Mouse (Mus musculus) lung, postnatal 0 days (tissue): ENCODE results near the gene Ptprs. TPM values are rescaled to one million over a fixed set of nuclear protein-coding genes. Genes with fewer than 3 reads are reported as not detected.

Experiments
- ATAC-seq: fragments of 200-750 bp; cut with Nextera tagmentation; 2 replicates; pipeline ENCODE4 v1.8.0; 2017; ENCODE audit warnings: moderate library complexity
- DNase-seq: peaks from one replicate; pipeline ENCODE4 v3.0.0-alpha.2; 2016; ENCODE audit warnings: low spot score
- H3K27ac ChIP-seq: fragments of 300-500 bp; sonication (generic); 2 replicates; pipeline ENCODE4 v1.5.1; 2014; ENCODE audit warnings: antibody characterized with exemption, mild to moderate bottlenecking, low read length, mixed read lengths
- H3K27me3 ChIP-seq: fragments of 300-500 bp; sonication (generic); replicated peaks from 2 replicates; pipeline ENCODE4 v1.6.1; 2014; ENCODE audit warnings: low read length, mixed read lengths; ENCODE audit not compliant: insufficient read depth
- H3K36me3 ChIP-seq: fragments of 300-500 bp; sonication (generic); 2 replicates; pipeline ENCODE4 v1.6.1; 2014; ENCODE audit warnings: low read length, mixed read lengths; ENCODE audit not compliant: insufficient read depth
- H3K4me1 ChIP-seq: fragments of 300-500 bp; sonication (generic); 2 replicates; pipeline ENCODE4 v1.6.1; 2014; ENCODE audit warnings: antibody characterized with exemption, low read depth, low read length, mixed read lengths; ENCODE audit not compliant: insufficient read depth
- H3K4me2 ChIP-seq: fragments of 300-500 bp; sonication (generic); replicated peaks from 2 replicates; pipeline ENCODE4 v1.6.1; 2014; ENCODE audit warnings: low read depth, mild to moderate bottlenecking, low read length, moderate library complexity, mixed read lengths
- H3K4me3 ChIP-seq: fragments of 300-500 bp; sonication (generic); 2 replicates; pipeline ENCODE4 v1.5.1; 2014; ENCODE audit warnings: low read depth, low read length
- H3K9ac ChIP-seq: fragments of 300-500 bp; sonication (generic); replicated peaks from 2 replicates; pipeline ENCODE4 v1.6.1; 2014; ENCODE audit warnings: low read depth, mild to moderate bottlenecking
- H3K9me3 ChIP-seq: fragments of 300-500 bp; sonication (generic); 2 replicates; pipeline ENCODE4 v1.6.1; 2016; ENCODE audit warnings: low read length, mixed read lengths
- CTCF ChIP-seq: IDR thresholded peaks from 2 replicates; pipeline ENCODE4 v1.5.1; 2016; ENCODE audit warnings: antibody characterized with exemption, mild to moderate bottlenecking
- EP300 ChIP-seq: IDR thresholded peaks from 2 replicates; pipeline ENCODE4 v1.6.1; 2016; ENCODE audit warnings: antibody characterized with exemption, mild to moderate bottlenecking, control low read depth
- WGBS: fragments of 180-500 bp; shearing (Covaris S2); extraction: QIAGEN DNeasy Blood & Tissue Kit; methylation state at CpG from one replicate; pipeline ENCODE4 v1.1.7; 2014; 5-methylcytosine and 5-hydroxymethylcytosine counted together
- polyA plus RNA-seq: library from polyadenylated mRNA; unstranded; fragments of >200 nt; fragmentation: Nextera tagmentation; extraction: Ambion mirVana; gene quantifications from 2 replicates; pipeline ENCODE4 v1.2.1, GENCODE M21; 2015

Ptprs gene
- polyA plus RNA-seq, 1 experiment from 2014 or later: 25.6 TPM

DNA sequence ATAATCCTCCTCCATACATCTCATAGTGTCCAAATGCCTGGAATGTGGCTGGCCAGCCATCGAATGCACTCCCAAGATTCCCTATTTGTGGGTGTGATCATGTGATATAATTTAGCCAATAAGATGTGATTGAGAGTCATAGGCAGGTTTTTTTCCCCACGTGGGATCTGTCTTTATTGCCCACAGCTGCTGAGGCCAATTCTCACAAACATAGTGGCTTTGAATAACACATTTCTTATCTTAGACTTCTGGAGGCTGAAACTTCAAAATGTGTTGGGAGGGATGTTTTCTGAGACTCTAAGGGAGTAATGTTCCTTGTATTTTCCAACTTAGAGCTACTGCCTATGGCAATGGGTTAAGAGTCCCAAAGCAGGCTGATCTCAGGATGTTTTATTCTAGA lies 18.2 kb upstream of the Ptprs start:
- H3K9me3 ChIP-seq: peaks cover 17% of the 10 kb centered on the region

DNA sequence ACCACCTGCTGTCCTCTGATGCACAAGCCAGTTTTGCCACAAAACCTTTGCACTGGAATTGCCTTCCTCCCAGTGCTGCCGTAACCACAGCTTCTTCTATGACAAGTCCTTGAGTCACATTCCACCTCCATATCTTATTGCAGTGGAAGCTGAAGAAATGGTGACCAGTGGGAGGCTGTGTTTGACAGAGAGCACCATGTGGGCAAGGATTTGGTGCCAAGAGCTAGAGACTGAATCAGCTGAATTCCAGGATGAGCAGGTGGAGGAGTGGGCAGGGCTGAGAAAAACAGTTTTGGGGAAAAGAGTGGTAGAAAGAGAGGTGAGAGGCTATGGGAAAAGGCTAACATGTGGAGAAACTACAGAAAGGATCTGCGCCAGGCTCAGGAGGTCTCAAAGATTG lies 17.6 kb upstream of the Ptprs start:
- Histone ChIP-seq H3K4me3 (no peak overlapping the region), H3K27ac (no peak overlapping the region), H3K27me3 (no peaks in the 10 kb centered on the region), H3K9ac (no peak overlapping the region), H3K9me3 (peaks cover 17% of the 10 kb centered on the region), H3K36me3 (no peaks in the 10 kb centered on the region), H3K4me1 (no peaks in the 10 kb centered on the region), H3K4me2 (no peak overlapping the region)
- ATAC-seq: no peak
- TF ChIP-seq CTCF (no peak), EP300 (no peak)
- 81% methylated on average over 2 of the region's 2 CpGs for WGBS
- no peak for DNase-seq

More for the DNA sequence above, 18.2 kb upstream of the Ptprs start:
- no peak overlapping the region for H3K27ac ChIP-seq
- no peaks in the 10 kb centered on the region for H3K36me3 ChIP-seq
- no peaks in the 10 kb centered on the region for H3K27me3 ChIP-seq
- H3K4me1 ChIP-seq: no peaks in the 10 kb centered on the region
- TF ChIP-seq CTCF (no peak), EP300 (no peak)
- H3K9ac ChIP-seq: no peak overlapping the region
- H3K4me3 ChIP-seq: no peak overlapping the region
- WGBS: 53% methylated on average over 2 of the region's 2 CpGs
- ATAC-seq (no peak), DNase-seq (no peak)
- no peak overlapping the region for H3K4me2 ChIP-seq

DNA sequence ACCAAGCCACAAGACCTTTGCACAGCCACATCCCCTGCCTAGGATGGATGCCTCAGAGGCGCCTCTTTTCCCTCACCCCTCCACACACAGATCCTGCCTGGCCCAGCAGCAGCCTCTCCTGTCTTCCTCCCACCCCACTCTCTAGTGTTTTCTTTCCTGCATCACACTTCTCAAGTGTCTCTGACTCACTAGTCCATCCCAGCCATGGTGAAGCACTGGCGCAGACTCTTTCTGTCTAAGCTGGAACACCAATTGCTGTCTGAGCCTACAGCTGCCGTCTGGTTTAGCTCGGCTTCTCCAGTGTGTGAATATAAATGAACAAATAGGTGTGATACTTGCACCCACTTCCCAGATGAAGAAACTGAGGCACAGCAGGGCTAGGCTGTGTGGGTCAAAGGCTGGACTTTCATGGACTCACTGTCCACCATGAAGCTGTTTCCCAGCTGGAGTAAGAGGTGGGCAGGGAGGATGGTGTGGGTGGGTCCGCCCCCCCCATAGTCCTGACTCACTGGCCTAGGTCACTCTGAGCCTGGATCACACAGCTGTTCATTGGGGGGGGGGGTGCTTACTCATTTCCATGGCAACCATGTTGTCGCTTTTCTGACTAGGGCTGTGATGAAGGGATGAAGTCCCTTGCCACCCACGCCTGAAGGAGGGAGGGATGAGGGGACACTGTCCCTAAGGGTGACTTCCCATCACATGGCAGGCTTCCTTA lies 14.3 kb upstream of the Ptprs start:
- WGBS: 83% methylated on average over 7 of the region's 7 CpGs
- Histone ChIP-seq H3K4me2 (no peak overlapping the region), H3K4me3 (no peak overlapping the region), H3K9ac (no peak overlapping the region), H3K27me3 (no peaks in the 10 kb centered on the region), H3K36me3 (no peaks in the 10 kb centered on the region), H3K4me1 (no peaks in the 10 kb centered on the region), H3K9me3 (peaks cover 17% of the 10 kb centered on the region), H3K27ac (no peak overlapping the region)
- ATAC-seq: no peak
- no peak for DNase-seq
- TF ChIP-seq EP300 (no peak), CTCF (no peak)

DNA sequence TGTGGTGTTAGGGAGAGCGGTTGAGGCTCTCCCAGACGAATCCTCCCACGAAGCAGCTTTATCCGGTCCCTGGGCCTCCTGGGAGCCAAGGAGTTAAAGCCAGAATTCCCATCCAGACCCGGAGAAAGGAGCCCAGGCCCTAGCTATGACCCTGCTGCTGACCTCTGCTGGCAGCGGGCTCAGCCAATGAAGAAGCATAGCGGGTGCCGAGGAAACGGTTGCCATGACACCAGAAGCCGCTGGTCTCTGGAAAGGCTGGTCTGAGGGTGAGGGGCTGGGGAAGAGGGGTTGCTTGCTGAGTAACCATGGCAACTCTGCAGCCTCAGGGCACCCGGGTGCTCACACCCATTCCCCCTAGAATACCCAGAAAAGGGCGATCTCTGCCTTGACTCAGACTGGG lies 11.7 kb upstream of the Ptprs start:
- ATAC-seq (no peak), DNase-seq (no peak)
- no peak overlapping the region for H3K4me3 ChIP-seq
- no peaks in the 10 kb centered on the region for H3K36me3 ChIP-seq
- H3K27me3 ChIP-seq: no peaks in the 10 kb centered on the region
- 8% methylated on average over 12 of the region's 12 CpGs for WGBS
- H3K9me3 ChIP-seq: no peaks in the 10 kb centered on the region
- no peak overlapping the region for H3K4me2 ChIP-seq
- no peak overlapping the region for H3K27ac ChIP-seq
- H3K9ac ChIP-seq: no peak overlapping the region; the same call in 1 of the 2 replicates
- no peak for TF ChIP-seq EP300
- no peak for TF ChIP-seq CTCF
- H3K4me1 ChIP-seq: no peaks in the 10 kb centered on the region

DNA sequence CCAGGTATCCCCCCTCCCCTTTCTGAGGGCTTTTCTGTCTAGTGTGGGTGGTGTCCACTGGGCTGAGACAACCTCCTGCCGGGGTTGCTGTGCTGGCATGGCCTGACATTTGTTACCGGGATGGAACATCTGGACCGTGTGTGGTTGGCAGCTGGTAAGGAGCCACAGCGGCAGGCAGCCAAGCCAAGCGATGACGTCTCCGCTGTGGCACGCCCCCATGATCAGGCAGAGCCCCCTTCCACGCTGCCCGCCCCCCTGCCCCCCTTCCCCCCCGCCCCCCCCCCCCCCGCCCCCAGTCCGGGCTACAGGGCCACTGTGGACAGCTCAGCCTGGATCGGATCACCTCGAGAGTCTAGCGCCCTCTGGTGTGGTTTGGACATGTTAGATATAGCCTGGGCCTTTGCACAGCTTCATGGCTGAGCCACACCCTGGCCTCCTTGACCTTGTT lies 11.2 kb upstream of the Ptprs start:
- Histone ChIP-seq H3K9ac (no peak overlapping the region), H3K4me2 (no peak overlapping the region), H3K36me3 (no peaks in the 10 kb centered on the region), H3K9me3 (no peaks in the 10 kb centered on the region), H3K4me1 (no peaks in the 10 kb centered on the region), H3K4me3 (no peak overlapping the region), H3K27ac (no peak overlapping the region), H3K27me3 (no peaks in the 10 kb centered on the region)
- TF ChIP-seq EP300: no peak
- peak; percentile 66 for TF ChIP-seq CTCF
- ATAC-seq (peak; percentile 78), DNase-seq (peak; percentile 67)
- WGBS: 9% methylated on average over 12 of the region's 16 CpGs

DNA sequence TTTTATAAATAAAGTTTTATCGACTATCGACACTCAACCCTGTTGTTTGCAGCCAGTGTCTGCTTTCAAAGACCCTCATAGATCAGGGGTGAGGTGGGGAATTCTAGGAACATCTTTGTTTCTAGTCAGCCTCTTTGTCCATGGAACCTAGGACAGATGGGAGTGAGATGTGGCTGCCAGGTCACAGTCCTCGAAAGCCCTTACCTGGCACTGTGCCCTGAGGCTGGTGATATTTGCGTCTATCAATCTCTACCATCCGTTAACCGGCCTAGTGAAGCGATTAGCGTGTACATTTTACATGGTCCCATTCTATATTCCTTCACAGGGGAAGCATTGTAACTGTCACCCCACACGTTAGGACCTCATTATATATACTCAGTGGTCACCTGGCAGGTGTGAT lies 9.6 kb upstream of the Ptprs start:
- no peaks in the 10 kb centered on the region for H3K4me1 ChIP-seq
- 88% methylated on average over 9 of the region's 9 CpGs for WGBS
- no peak overlapping the region for H3K9ac ChIP-seq
- no peaks in the 10 kb centered on the region for H3K36me3 ChIP-seq
- no peak overlapping the region for H3K4me3 ChIP-seq
- no peak overlapping the region for H3K4me2 ChIP-seq
- no peaks in the 10 kb centered on the region for H3K27me3 ChIP-seq
- no peak overlapping the region for H3K27ac ChIP-seq
- H3K9me3 ChIP-seq: no peaks in the 10 kb centered on the region
- ATAC-seq (no peak), DNase-seq (no peak)
- TF ChIP-seq EP300 (no peak), CTCF (no peak)

GRCm38 (mm10) chr17:56485118-56485517 lies 8.8 kb upstream of the Ptprs start:
- H3K27me3 ChIP-seq: no peaks in the 10 kb centered on the region
- no peak overlapping the region for H3K4me3 ChIP-seq
- H3K9me3 ChIP-seq: no peaks in the 10 kb centered on the region
- no peak overlapping the region for H3K27ac ChIP-seq
- no peaks in the 10 kb centered on the region for H3K36me3 ChIP-seq
- DNase-seq (peak; percentile 21), ATAC-seq (peak; percentile 13; the same call in 1 of the 2 replicates)
- H3K4me1 ChIP-seq: no peaks in the 10 kb centered on the region
- H3K4me2 ChIP-seq: no peak overlapping the region
- WGBS: 57% methylated on average over 8 of the region's 9 CpGs
- TF ChIP-seq CTCF (no peak), EP300 (no peak)
- no peak overlapping the region for H3K9ac ChIP-seq
